Mouse (Mus musculus) C3H10T1/2 (cell line): ENCODE results near the gene Eif4e. TPM values are rescaled to one million over a fixed set of nuclear protein-coding genes. Genes with fewer than 3 reads are reported as not detected.

Experiments
- polyA plus RNA-seq, 2 experiments: library from polyadenylated mRNA; unstranded; fragments of >200 nt; fragmentation: generic; extraction: Trizol; gene quantifications; one replicate each; pipeline ENCODE4 v1.2.1; 2012; ENCODE audit warnings: missing spikeins in 2 of 2

Eif4e gene
- polyA plus RNA-seq: 10 to 100 TPM; 22.4 to 44.2 TPM

DNA sequence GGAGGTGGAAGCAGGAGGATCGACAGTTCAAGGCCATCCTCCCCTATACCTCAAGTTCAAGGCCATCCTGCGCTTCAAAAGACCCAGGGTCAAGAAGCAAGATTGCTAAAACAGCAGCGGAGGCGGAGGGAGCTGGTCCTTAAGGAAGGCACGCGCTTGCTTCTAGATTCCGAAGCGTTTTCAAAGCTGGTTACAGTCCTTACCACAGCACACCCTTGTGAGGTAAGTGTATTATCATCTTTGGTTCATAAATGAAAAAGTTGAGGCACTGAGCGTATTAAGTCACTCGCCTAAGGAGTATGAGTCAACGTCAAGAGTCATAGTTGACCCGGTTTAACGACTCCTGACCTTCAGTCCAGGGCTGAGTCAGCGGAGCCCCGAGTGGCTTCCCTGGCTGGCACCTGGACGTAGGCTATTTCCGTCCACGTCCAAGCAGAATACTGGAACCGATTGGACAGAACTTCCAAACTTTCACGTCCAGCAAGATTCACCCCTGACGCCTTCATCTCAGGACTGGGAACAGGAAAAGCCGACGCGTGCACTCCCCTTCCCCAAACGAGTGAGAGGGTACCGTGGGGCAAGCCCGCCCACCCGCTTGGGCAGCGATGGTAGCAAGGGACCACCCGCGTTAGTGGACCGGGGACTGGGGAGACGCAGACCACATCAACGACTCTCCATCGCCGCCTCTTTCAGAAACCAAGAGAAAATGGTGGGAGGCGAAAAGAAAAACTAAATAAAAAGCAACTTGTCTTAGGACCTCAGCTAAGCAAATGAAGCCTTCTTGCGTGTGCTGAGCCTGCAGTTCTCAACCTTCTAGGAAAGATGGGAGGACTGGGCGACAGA is at the start of gene Eif4e:
TSS of gene Eif4e (plus strand) at position 107 of the 843 bp plus-strand sequence.

DNA sequence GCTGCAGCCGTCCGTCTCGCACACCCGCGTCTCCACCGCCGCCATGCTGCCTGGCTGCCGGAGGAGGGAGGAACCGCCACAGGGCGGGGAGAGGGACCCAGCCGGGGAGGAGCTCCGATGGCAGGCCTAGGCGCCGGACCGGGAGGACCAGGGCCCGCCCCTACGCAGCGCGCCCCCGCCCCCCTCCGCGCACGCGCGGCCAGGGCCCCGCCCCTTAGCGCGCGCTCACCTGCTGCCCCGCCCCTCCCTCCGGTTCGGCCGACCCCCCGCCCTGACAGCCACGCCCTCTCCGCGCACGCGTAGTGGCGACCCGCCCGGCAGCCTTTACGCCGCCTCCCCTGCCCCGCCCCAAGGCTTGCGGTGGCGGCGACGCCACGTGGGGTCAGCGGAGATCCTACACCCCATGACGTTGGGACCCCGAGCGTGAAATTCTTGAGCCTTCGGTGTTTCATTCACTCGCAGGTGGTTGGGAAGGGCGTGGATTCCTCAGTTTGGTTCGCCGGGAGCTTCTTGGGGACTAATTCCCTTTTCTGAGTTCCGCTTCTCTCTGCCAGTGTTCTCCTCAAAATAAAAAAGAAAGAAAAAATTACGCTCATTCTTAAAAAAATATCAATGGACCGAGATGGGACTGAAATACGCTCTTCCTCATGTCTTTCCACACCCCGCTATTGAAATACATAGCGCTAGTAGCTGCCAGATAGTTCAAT is 36.5 kb upstream of the Eif4e start, which contains the start of gene Metap1:
TSS of gene Metap1 (minus strand) at position 189 of the 707 bp plus-strand sequence.

Other genes with a start within 250 kb of the Eif4e start
- gene Adh6a, start 212.9 kb upstream of the Eif4e start, polyA plus RNA-seq: not detected
- not detected for gene Adh6b, start 184.4 kb upstream of the Eif4e start, polyA plus RNA-seq
- gene Adh4, start 110.7 kb upstream of the Eif4e start, polyA plus RNA-seq: not detected
- 10 to 100 TPM; 31.1 to 89.7 TPM for gene Adh5, start 83.1 kb upstream of the Eif4e start, polyA plus RNA-seq
- 10 to 100 TPM in 1 of 2 experiments, 1 to 10 TPM in 1; 3.8 to 14.4 TPM for gene Metap1, start 36.7 kb upstream of the Eif4e start, polyA plus RNA-seq
- gene Tspan5, start 216.0 kb downstream of the Eif4e start, polyA plus RNA-seq: 10 to 100 TPM; 13.5 to 31.1 TPM